8 mouse cellular contexts compared by ENCODE assay signal in the genomic region with DNA sequence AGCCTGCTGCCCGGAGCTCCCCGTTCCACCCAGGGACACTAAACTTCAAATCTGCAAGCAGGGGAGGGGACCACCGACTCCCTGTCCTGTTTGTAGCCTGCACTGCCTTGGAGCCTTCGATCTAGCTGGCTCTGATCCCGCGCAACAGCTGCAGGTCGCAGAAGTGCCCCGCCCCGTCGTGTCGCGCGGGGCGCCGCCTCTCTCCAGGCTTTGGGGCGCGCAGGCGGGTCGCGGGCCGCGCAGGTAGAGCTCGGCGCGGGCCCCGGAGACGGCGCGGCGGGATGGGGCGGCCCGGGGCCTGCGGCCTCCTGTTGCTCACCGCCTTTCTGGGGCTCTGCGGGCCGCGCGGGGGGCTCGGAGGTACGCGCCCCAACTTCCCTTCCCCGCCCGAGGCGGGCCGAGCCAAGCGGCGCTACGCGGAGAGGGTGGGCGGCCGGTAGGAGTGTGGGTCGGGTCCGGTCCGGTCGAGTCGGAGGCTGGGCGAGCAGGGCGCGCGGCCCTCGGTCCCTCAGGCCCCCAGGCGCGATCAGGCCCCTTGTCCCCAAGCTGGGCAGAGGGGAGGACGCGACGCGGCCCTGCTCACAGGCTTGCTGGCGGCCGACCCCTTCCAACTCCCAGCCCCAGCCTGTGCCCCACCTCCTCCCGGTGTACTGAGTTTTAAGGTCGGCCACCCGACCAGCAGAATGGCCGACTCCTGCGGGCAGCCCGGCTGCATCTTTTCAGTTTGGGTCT. TPM values are rescaled to one million over a fixed set of nuclear protein-coding genes. Genes with fewer than 3 reads are reported as not detected.
DNase-seq lines count a peak whose midpoint lies in the region; ATAC-seq and TF ChIP-seq lines count a peak whose summit lies in the region.

Gene BC067074 (plus strand): TSS at position 185 of the 732 bp plus-strand sequence.

- H3K27ac ChIP-seq in gastrocnemius, adult 2 months: peak within 1 kb of the TSS; percentile 52
- H3K27ac ChIP-seq in brown adipose tissue, adult 24 weeks (replicated peaks; ENCODE audit: low read depth, low read length): no peak within 1 kb of the TSS
- H3K27ac ChIP-seq in heart, embryonic 13.5 days (replicated peaks): 0 out of 2 replicates have a peak within 1 kb of the TSS, but pooled peaks have one; percentile 8
- peak within 1 kb of the TSS; percentile 87 for H3K27ac ChIP-seq in midbrain, embryonic 10.5 days (replicated peaks)

- peak within 1 kb of the TSS; percentile 82 for H3K4me3 ChIP-seq in gastrocnemius, adult 2 months
- peak within 1 kb of the TSS; percentile 53 for H3K4me3 ChIP-seq in brown adipose tissue, adult 24 weeks (ENCODE audit: insufficient read depth, low read depth, low read length)
- H3K4me3 ChIP-seq in heart, embryonic 13.5 days: peak within 1 kb of the TSS; percentile 76
- peak within 1 kb of the TSS; percentile 75 for H3K4me3 ChIP-seq in midbrain, embryonic 10.5 days

- intact Hi-C loops in gastrocnemius, adult 2 months (cut with DNase I): no loop called here

- peak; percentile 61 for DNase-seq in gastrocnemius, adult 2 months
- DNase-seq in gastrocnemius, adult 8-10 months (ENCODE audit: low spot score in 2 of 2): no peak
- peak; percentile 56 to 58 for DNase-seq in kidney, postnatal 25 days
- DNase-seq in midbrain, embryonic 10.5 days (ENCODE audit: low spot score): peak; percentile 62
- DNase-seq in thymus, postnatal 25 days: peak; percentile 9
- DNase-seq in layer of hippocampus, postnatal 14 days (ENCODE audit: low spot score in 2 of 2): no peak

- H3K36me3 ChIP-seq in heart, embryonic 13.5 days: no peaks in the 10 kb centered on the region
- no peaks in the 10 kb centered on the region for H3K36me3 ChIP-seq in midbrain, embryonic 10.5 days

- peaks cover 16% of the 10 kb centered on the region; the same call in 1 of the 2 replicates for H3K27me3 ChIP-seq in heart, embryonic 13.5 days (replicated peaks)
- H3K27me3 ChIP-seq in midbrain, embryonic 10.5 days (ENCODE audit: low read depth, poor library complexity, severe bottlenecking): peaks cover 49% of the 10 kb centered on the region

- no peak for TF ChIP-seq CTCF in gastrocnemius, adult 2 months (IDR thresholded peaks at IDR 0.05)

- peak within 1 kb of the TSS; percentile 88 for H3K4me2 ChIP-seq in heart, embryonic 13.5 days

- under 1% methylated on average over 75 of the region's 75 CpGs for WGBS in heart, embryonic 13.5 days
- 1% methylated on average over 66 of the region's 75 CpGs for WGBS in midbrain, embryonic 10.5 days

- H3K9me3 ChIP-seq in heart, embryonic 13.5 days: no peaks in the 10 kb centered on the region
- no peaks in the 10 kb centered on the region for H3K9me3 ChIP-seq in midbrain, embryonic 10.5 days (replicated peaks)

- H3K4me1 ChIP-seq in brown adipose tissue, adult 24 weeks (ENCODE audit: control insufficient read depth, insufficient read depth, insufficient read length, low read length): no peaks in the 10 kb centered on the region
- peaks cover 7% of the 10 kb centered on the region; the same call in 1 of the 2 replicates for H3K4me1 ChIP-seq in heart, embryonic 13.5 days
- peaks cover 11% of the 10 kb centered on the region for H3K4me1 ChIP-seq in midbrain, embryonic 10.5 days

- peak; percentile 22; the same call in 1 of the 2 replicates for ATAC-seq in heart, embryonic 13.5 days (ENCODE audit: extremely low read depth, insufficient number of reproducible peaks, low FRiP score, low TSS enrichment)

- peak within 1 kb of the TSS; percentile 89 for H3K9ac ChIP-seq in heart, embryonic 13.5 days

RNA-seq across cellular contexts. Expression of gene BC067074, which starts in this region (rescaled TPM):
- total RNA-seq in gastrocnemius, adult 2 months (2021): 1 to 10 TPM in 1 of 2 experiments, under 1 TPM in 1; 0.61 to 1.9 TPM
- total RNA-seq in gastrocnemius, adult 8-10 months (2022): 1 to 10 TPM in 1 of 4 experiments, under 1 TPM in 3; 0.77 to 1.1 (median 0.90) TPM
- 2.0 and 5.1 TPM in 2 replicates for polyA plus RNA-seq in brown adipose tissue, adult 24 weeks (2012; ENCODE audit: insufficient read depth, insufficient read length, missing spikeins)
- polyA plus RNA-seq in heart, embryonic 13.5 days (2015; fragmentation: Nextera tagmentation; extraction: Ambion mirVana): 2.9 and 3.1 TPM in 2 replicates
- polyA plus RNA-seq in midbrain, embryonic 10.5 days (2016; fragmentation: Nextera tagmentation; extraction: Ambion mirVana): 1.3 and 1.5 TPM in 2 replicates
- 1 to 10 TPM; 1.2 to 2.4 TPM for total RNA-seq in layer of hippocampus, postnatal 14 days (2021)

Comparison
In these comparisons a context has a peak if more than half of its experiments do, and no peak if none do; other contexts are left out.
1. DNase-seq: peak in gastrocnemius, adult 2 months (single experiment), kidney, postnatal 25 days (2 of 2), midbrain, embryonic 10.5 days (single experiment) and thymus, postnatal 25 days (single experiment); none in gastrocnemius, adult 8-10 months (0 of 2) and layer of hippocampus, postnatal 14 days (0 of 2).
2. Peak in every context shown above with its lines, with median percentiles within 50 percentile points of each other: H3K4me3 ChIP-seq.